Mouse (Mus musculus) lung, embryonic 14.5 days (tissue): Measurements from ENCODE around the gene Ypel4. TPM values are rescaled to one million over a fixed set of nuclear protein-coding genes. Genes with fewer than 3 reads are reported as not detected.

Experiments used
- ATAC-seq: fragments of 200-750 bp; cut with Nextera tagmentation; 2 replicates; pipeline ENCODE4 v1.8.0; 2017; ENCODE audit warnings: mild to moderate bottlenecking, moderate TSS enrichment, moderate library complexity; ENCODE audit not compliant: insufficient read depth
- DNase-seq: peaks from one replicate; pipeline ENCODE4 v3.0.0-alpha.2; 2015
- H3K27ac ChIP-seq: fragments of 300-500 bp; sonication (generic); 2 replicates; pipeline ENCODE4 v1.5.1; 2014; ENCODE audit warnings: low read depth, mild to moderate bottlenecking, moderate library complexity
- H3K27me3 ChIP-seq: fragments of 300-500 bp; sonication (generic); 2 replicates; pipeline ENCODE4 v1.6.1; 2014; ENCODE audit warnings: low read length, control low read depth; ENCODE audit not compliant: insufficient read depth
- H3K36me3 ChIP-seq: fragments of 300-500 bp; sonication (generic); 2 replicates; pipeline ENCODE4 v1.6.1; 2014; ENCODE audit warnings: control low read depth; ENCODE audit not compliant: insufficient read depth
- H3K4me1 ChIP-seq: fragments of 300-500 bp; sonication (generic); 2 replicates; pipeline ENCODE4 v1.6.1; 2014; ENCODE audit warnings: antibody characterized with exemption, control low read depth; ENCODE audit not compliant: insufficient read depth
- H3K4me2 ChIP-seq: fragments of 300-500 bp; sonication (generic); 2 replicates; pipeline ENCODE4 v1.6.1; 2014; ENCODE audit warnings: mild to moderate bottlenecking
- H3K4me3 ChIP-seq: fragments of 300-500 bp; sonication (generic); 2 replicates; pipeline ENCODE4 v1.5.1; 2014; ENCODE audit warnings: low read depth, low read length
- H3K9ac ChIP-seq: fragments of 300-500 bp; sonication (generic); 2 replicates; pipeline ENCODE4 v1.6.1; 2014
- H3K9me3 ChIP-seq: fragments of 300-500 bp; sonication (generic); 2 replicates; pipeline ENCODE4 v1.6.1; 2016; ENCODE audit warnings: low read depth, low read length, control low read depth
- CTCF ChIP-seq: IDR thresholded peaks from 2 replicates; pipeline ENCODE4 v1.5.1; 2016; ENCODE audit warnings: antibody characterized with exemption, low read depth
- WGBS: fragments of 180-500 bp; shearing (Covaris S2); extraction: QIAGEN DNeasy Blood & Tissue Kit; methylation state at CpG from one replicate; pipeline ENCODE4 v1.1.7; 2014; 5-methylcytosine and 5-hydroxymethylcytosine counted together
- polyA plus RNA-seq: library from polyadenylated mRNA; unstranded; fragments of >200 nt; fragmentation: Nextera tagmentation; extraction: Ambion mirVana; gene quantifications from 2 replicates; pipeline ENCODE4 v1.2.1, GENCODE M21; 2014

The Ypel4 gene
- polyA plus RNA-seq, 1 experiment from 2014 or later: 7.4 TPM

- ATAC-seq: no peak
- no peak overlapping the region for H3K4me2 ChIP-seq
- no peak for TF ChIP-seq CTCF
- H3K36me3 ChIP-seq: no peaks in the 10 kb centered on the region
- 0 out of 2 replicates have a peak, but pooled peaks cover 3% of the 10 kb centered on the region for H3K4me1 ChIP-seq
- H3K9me3 ChIP-seq: no peaks in the 10 kb centered on the region
- no peak overlapping the region for H3K9ac ChIP-seq
- no peak overlapping the region for H3K4me3 ChIP-seq
- DNase-seq: no peak
- no peaks in the 10 kb centered on the region for H3K27me3 ChIP-seq
- H3K27ac ChIP-seq: no peak overlapping the region
- WGBS: 78% methylated on average over 3 of the region's 3 CpGs
Measured at GRCm38 (mm10) chr2:84731206-84731605, 2.7 kb upstream of the Ypel4 start.

GRCm38 (mm10) chr2:84732394-84732793, 1.5 kb upstream of the Ypel4 start:
- H3K27ac ChIP-seq: no peak overlapping the region
- no peak overlapping the region for H3K4me3 ChIP-seq
- no peak overlapping the region for H3K4me2 ChIP-seq
- H3K9me3 ChIP-seq: no peaks in the 10 kb centered on the region
- 59% methylated on average over 1 of the region's 1 CpGs for WGBS
- H3K4me1 ChIP-seq: peaks cover 4% of the 10 kb centered on the region; the same call in 1 of the 2 replicates
- no peak overlapping the region for H3K9ac ChIP-seq
- TF ChIP-seq CTCF: no peak
- H3K27me3 ChIP-seq: peaks cover 3% of the 10 kb centered on the region; the same call in 1 of the 2 replicates
- H3K36me3 ChIP-seq: no peaks in the 10 kb centered on the region
- DNase-seq (no peak), ATAC-seq (no peak)

GRCm38 (mm10) chr2:84734351-84734864, 550 bp downstream of the Ypel4 start:
- no peak overlapping the region for H3K27ac ChIP-seq
- peak; percentile 53 for DNase-seq
- peak overlapping the region; percentile 37 for H3K4me3 ChIP-seq

GRCm38 (mm10) chr2:84734919-84735318, 1.1 kb downstream of the Ypel4 start:
- H3K9ac ChIP-seq: peak overlapping the region; percentile 49
- 2% methylated on average over 2 of the region's 2 CpGs for WGBS

More at GRCm38 (mm10) chr2:84734351-84734864, 550 bp downstream of the Ypel4 start:
- no peak for TF ChIP-seq CTCF
- 0% methylated on average over 11 of the region's 11 CpGs for WGBS
- no peaks in the 10 kb centered on the region for H3K9me3 ChIP-seq
- H3K36me3 ChIP-seq: no peaks in the 10 kb centered on the region
- H3K9ac ChIP-seq: peak overlapping the region; percentile 49
- peaks cover 3% of the 10 kb centered on the region; the same call in 1 of the 2 replicates for H3K27me3 ChIP-seq
- no peak for ATAC-seq
- peak overlapping the region; percentile 54 for H3K4me2 ChIP-seq
- H3K4me1 ChIP-seq: peaks cover 11% of the 10 kb centered on the region; the same call in 1 of the 2 replicates

GRCm38 (mm10) chr2:84735346-84735920, 1.6 kb downstream of the Ypel4 start:
- WGBS: 16% methylated on average over 7 of the region's 7 CpGs
- no peaks in the 10 kb centered on the region for H3K9me3 ChIP-seq
- peak overlapping the region; percentile 37; the same call in 1 of the 2 replicates for H3K4me3 ChIP-seq
- no peak for TF ChIP-seq CTCF
- H3K36me3 ChIP-seq: peaks cover 7% of the 10 kb centered on the region
- H3K27ac ChIP-seq: peak overlapping the region; percentile 46; the same call in 1 of the 2 replicates
- H3K9ac ChIP-seq: peak overlapping the region; percentile 4; the same call in 1 of the 2 replicates
- H3K4me2 ChIP-seq: peak overlapping the region; percentile 54
- H3K27me3 ChIP-seq: peaks cover 3% of the 10 kb centered on the region; the same call in 1 of the 2 replicates
- ATAC-seq (no peak), DNase-seq (peak; percentile 23)
- peaks cover 11% of the 10 kb centered on the region; the same call in 1 of the 2 replicates for H3K4me1 ChIP-seq

More at GRCm38 (mm10) chr2:84734919-84735318, 1.1 kb downstream of the Ypel4 start:
- Histone ChIP-seq H3K27ac (0 out of 2 replicates have a peak overlapping the region, but pooled peaks have one; percentile 46), H3K4me3 (peak overlapping the region; percentile 37), H3K4me2 (peak overlapping the region; percentile 54), H3K9me3 (no peaks in the 10 kb centered on the region), H3K27me3 (peaks cover 3% of the 10 kb centered on the region; the same call in 1 of the 2 replicates), H3K4me1 (peaks cover 11% of the 10 kb centered on the region; the same call in 1 of the 2 replicates), H3K36me3 (peaks cover 2% of the 10 kb centered on the region)
- ATAC-seq: no peak
- no peak for DNase-seq
- no peak for TF ChIP-seq CTCF

GRCm38 (mm10) chr2:84736312-84737161, 2.7 kb downstream of the Ypel4 start:
- Histone ChIP-seq H3K9me3 (no peaks in the 10 kb centered on the region), H3K4me1 (peaks cover 18% of the 10 kb centered on the region; the same call in 1 of the 2 replicates), H3K4me2 (peak overlapping the region; percentile 47), H3K9ac (peak overlapping the region; percentile 11; the same call in 1 of the 2 replicates), H3K27me3 (peaks cover 3% of the 10 kb centered on the region; the same call in 1 of the 2 replicates), H3K27ac (no peak overlapping the region), H3K4me3 (peak overlapping the region; percentile 22), H3K36me3 (peaks cover 18% of the 10 kb centered on the region)
- 0 out of 2 replicates have a peak, but pooled peaks have one; percentile 1 for ATAC-seq
- WGBS: 6% methylated on average over 27 of the region's 27 CpGs
- peak; percentile 57 for DNase-seq
- no peak for TF ChIP-seq CTCF
